Mouse (Mus musculus) right cerebral cortex, adult 18-20 months (tissue): ENCODE measurements around the gene Rabgap1l.

Experiments
- DNase-seq: peaks from one replicate; pipeline ENCODE4 v3.0.0; 2022; ENCODE audit warnings: mixed read lengths

Gene Rabgap1l

DNA sequence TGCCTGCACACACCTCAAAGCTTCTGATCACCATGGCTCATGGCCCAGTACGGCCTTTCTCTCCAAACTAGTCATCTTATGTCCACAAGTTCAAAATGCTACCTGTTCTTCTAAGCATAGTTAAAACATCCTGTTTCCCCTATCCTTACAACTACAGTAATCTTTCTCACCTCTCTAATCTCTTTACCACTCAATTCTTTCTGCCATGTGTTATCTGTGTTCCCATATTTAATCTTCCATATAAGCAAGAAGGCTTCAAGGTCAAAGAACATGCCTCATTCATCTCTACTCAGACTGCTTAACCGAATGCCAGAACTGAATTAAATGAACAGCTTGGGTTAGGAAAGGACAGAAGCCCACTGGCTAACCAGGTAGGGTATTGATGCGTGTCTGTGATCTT lies 5.8 kb downstream of the Rabgap1l start:
- DNase-seq, result no peak

DNA sequence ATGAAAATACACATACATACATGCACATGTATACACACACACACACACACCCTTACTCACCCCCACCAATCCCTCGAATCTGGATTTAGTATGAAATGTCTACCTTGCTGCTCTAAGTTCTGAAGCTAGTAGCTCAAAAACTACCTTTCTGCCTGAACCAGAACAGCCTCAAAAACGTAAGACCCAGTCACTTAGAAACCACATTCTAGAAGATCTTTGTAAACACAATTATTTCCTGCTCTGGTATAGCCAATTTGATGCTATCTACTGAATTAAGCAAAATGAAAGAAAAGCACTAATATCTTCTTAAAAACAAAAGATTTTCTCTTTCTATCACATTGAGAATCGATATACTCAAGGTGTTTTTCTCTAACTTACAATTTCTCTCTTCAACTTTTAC lies 6.4 kb downstream of the Rabgap1l start:
- DNase-seq, result no peak

DNA sequence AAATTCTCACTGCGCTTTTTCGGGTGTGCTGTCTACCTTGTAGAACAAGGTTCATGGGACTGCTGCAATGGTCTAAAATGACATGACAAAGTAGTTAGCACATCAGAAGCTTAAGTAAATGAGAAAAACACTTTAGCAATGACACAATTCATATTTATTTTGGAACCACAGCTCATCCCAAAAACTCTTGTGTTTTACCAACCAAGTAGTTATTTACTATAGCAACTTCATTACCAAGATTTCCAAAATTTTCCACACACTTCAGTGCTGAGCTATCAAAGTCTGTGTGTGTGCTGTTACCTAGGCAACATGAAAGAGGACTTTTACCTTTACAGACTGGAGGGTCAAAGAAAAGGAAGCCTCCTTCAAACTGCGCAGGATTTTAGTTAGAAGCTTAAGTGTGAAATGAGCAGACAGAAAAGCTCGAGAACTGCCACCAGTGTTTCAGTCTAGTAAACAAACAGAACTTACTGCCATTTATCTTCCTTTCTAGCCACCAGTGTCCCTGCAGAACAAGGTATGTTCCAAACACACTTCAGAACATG lies 7.3 kb downstream of the Rabgap1l start:
- DNase-seq, result no peak

DNA sequence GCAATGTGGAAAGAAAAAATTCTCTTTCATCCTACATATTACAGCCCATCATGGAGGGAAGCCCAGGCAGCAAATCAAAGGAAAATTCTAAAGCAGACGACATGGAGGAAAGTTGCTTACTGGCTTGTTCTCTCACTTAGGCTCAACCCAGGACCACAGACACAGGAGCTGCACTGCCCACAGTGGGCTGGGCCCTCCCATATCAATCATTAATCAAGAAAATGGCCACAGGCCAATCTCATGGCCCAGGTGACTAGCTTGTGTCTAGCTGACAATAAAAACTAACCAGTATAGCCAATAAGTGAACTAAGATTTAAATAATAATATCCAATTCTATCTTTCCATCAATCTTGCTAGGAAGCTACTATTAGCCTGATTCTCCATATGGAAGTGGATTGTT lies 8.9 kb downstream of the Rabgap1l start:
- DNase-seq, result no peak

DNA sequence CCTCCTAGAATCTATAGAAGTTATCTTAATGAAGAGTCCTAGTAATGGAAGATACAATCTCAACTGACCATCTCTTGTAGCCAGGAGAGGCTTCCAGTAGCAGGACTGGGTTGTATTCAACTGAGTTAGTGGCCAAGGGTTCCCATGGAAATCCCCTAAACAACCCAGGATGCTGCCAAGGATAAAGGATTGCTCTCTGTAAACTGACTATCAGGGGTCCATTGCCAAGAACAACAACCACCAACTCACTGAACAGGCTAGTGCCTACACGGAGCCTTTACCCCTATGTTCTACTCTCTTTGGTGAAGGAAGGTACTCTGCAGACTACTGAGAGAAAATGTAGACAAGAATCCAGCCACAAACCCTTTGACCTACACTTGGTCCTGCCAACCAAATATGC lies 18.8 kb downstream of the Rabgap1l start:
- DNase-seq, result no peak

DNA sequence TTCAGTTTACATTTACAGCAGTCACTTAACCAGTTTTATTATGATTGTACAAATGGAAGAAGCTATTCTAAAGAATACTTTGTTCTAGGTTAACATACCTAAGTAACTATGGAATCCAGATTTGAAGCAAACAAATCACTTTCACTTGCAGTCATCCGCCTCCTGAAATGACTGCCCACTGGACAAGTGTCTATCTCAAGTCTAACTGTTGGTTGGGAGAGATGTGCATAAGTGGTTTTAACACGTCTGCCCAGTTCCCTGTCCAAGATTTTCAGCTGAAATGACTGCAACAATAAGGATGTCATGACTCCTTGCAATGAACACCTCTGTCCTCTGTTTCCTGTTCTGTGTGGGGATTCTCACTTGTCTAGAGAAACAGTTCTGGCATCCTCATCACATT lies 27.4 kb downstream of the Rabgap1l start:
- no peak for DNase-seq

DNA sequence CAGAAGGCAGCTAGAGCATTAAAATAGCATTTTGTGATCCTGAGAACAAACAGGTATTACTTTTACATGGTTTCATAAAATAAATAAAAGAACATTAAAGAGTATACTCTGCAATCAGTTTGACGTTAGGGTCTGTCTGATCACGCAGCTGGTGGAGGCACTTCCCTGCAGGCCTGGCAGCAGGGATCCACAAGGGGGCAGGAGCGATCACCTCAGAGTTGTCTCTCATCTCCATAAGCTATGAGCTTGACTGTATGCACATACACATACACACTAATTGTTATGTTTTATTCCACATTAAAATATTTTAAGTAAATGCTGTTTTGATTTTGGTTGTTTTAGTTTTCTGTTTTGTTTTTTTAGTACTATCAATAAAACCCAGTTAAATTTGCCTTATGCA lies 34.8 kb downstream of the Rabgap1l start:
- DNase-seq, result peak; percentile 21

DNA sequence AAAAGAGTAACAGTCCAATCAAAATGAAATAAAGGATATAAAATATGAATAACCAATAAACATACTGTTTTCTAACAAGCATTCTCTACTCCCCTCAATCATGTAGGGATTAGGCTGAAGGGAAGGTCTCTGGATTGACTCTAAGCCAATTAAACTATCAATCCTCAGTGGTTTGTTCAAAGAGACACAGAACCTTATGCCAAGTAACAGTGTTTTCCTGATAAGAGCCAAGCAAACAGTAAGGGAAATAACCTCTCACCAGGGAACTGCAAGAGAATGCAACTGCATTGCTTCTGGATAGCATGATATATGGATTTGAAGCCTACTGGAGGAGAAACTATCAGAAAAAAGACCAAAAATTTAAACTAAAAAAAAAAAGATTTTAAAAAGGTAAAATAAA lies 37.7 kb downstream of the Rabgap1l start:
- DNase-seq, result no peak

DNA sequence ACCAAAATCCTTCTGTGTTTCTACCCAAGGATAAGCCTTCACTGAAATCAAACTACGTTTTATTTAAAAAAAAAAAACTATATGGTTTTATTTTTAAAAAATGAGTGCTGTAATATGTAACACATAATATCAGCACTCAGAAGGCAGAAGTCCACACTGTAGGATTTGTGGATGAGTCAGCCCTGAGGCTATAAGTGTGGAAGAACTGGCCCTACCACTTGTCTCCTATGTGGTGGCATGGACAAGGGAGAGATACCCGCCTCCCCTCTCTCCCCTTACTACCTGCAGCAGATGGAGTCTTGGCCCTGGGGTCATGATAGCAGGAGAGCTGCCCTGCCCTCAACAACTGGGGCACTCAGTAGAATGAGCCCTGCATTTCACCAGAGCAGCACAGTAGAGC lies 42.4 kb downstream of the Rabgap1l start:
- no peak for DNase-seq

DNA sequence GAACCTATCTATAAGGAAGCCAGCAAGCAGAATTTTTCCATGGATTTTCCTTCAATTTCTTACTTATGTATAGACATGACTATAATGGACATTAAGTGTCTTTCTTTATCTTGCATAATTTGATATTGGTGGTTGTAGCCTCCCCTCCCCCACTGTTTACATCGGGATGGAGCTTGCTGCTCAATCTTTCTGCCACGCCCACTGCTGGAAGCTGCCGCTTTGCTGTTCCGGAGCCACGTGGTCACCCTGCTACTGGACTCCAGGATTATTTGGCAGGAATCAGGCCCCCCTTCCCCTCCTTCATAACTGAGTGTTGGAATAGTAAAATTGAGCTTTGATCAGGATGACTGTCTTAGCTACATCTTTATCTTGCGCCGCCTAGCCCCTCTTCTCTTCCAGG lies 46.2 kb downstream of the Rabgap1l start:
- no peak for DNase-seq

DNA sequence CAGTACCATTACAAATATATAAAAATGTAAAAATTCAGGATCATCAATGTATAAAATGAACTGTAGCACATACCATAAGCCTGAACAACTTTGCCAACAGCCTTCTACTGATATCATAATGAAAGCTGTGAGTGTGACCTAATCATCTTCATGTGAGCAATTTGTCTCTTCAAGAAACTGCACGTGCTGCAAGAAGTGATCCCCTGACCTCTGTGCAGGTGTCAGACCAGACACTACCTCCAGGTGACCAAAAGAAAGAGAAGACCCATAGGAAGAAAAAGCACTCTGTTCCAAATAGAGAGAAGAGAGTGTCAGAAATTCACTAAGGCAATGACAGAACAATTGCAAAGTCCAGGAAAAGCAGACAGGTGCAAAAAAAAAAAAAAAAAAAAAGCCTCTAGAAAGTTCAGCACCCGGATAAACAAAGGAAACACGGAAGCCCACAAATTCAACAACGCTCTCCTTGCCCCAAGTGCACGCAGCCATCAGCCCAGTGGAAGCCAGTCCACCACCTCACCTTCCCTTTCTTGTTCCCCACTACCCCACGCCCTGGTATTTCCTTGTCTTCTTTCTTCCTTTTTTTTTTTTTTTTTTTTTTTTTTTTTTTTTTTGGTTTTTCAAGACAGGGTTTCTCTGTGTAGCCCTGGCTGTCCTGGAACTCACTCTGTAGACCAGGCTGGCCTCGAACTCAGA lies 47.6 kb downstream of the Rabgap1l start:
- DNase-seq, result no peak

DNA sequence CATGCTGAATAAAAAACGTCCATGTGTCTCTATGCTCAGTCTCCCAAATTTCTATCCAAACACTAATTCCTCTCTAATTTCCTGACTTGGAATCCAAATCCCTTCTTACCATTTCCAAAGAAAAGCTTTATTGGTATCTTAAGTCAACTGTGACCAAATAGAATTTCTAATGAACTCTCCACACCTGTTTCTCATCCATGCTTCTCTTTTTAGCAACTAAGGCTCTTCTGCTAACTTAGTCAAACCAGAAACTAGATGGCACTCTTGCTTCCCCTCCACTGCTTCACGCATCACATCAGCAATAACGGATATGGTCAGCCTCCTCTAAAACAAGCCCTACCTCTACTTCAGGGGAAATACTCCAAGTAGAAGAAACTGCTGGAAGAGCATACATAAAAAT lies 49.0 kb downstream of the Rabgap1l start:
- no peak for DNase-seq

DNA sequence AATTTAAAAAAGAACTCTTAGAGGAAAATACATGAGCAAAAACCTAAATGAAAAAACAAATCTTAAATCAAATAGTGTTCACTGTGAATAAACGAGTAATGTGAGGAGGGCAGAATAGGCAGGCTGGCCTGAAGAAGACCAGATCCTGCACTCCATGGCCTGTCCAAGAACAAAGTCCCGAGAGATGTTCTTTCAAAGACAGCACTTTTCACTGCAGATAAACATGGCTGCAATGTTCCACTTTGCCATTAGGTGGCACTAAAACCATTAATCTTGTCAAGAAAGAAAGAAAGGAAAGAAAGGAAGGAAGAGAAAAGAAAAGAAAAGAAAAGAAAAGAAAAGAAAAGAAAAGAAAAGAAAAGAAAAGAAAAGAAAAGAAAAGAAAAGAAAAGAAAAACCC lies 49.8 kb downstream of the Rabgap1l start:
- peak; percentile 49 for DNase-seq

DNA sequence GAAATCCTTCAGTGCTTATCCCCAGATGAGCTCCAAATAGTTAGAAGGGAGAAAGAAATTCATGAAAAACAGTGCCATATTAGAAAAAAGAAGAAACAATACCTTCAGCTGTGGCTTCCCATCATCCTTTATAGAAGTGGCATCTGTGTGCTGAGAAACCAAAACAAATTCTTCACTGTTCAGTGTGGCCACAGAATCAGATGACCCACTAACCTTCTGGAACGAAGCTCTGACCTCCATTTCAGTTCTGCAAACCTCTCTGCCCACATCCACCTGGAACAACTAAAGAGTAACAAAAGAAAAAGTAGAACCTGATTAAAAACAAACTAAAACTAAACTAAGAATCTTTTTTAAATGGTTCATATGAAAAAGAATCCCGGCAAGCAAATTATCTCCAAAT lies 52.4 kb downstream of the Rabgap1l start:
- no peak for DNase-seq

DNA sequence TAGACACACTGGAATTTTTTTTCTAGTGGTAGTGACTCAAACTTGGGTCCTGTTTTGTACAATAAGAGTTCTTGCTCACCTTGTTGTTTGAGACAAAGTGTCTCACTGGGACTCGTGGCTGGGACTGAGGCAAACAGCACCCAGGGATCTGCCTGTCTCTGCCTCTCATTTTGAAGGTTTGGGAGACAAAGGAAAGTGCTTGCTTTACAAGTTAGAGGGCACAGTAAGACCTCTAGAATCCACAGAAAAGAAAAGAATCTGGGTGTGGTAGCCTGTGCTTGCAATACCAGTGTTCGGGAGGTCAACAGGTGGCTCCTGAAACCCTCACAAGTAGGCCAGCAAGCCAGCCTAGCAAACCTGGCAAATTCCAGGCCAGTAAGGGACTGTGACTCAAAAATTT lies 58.3 kb downstream of the Rabgap1l start:
- no peak for DNase-seq

DNA sequence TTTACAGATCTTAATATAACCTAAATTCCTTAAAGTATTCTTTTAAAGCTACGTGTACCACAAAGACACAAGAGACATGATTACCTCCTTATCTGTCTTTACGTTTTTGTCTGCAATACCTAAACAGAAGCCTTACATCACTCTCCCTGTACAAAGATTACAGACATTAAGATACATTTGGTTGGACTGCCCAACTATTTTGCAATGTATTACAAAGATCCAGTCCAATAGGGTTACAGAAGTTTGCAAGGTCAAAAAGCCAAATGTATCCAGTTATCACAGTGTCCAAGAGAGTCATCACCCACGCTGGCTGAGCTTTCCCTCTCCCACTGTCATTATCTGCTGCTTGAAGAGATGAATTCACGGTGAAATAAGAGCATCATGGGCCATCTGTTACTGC lies 63.1 kb downstream of the Rabgap1l start:
- DNase-seq, result no peak

DNA sequence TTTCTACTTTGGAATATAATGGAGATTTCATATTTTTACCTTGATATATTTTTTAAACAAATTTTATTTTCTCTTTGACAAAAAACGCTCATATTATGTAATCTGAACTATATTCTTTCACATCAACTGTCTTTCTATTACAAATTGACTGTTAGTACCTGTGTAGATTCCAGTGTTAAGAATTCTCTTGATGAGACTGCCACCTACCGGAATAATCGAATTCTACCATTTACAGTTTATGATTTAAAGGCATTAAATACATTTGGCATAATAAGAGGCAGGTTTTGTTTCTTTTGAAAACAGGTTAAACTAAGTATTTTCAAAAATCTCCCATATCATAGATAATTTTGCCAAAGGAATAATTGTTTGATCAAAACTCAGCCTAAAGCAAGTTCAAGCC lies 75.3 kb downstream of the Rabgap1l start:
- DNase-seq, result peak; percentile 20

DNA sequence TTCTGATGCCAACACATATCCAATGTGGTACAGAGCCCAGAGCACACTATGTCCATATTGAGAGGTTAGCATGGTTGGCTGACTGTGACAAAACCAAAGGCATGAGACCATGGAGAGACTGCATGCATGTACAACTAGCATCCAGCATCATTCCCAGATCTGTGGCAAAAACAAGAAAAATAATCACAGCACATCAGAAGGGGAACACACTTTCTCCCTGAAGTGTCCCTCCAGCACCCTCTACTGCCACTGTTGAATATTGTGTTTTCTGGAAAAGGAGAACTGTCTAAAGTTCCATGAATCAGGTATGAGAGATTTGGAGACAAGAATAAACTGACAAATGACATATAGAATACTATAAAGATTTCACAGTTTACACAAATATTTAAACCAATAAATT lies 78.3 kb downstream of the Rabgap1l start:
- DNase-seq, result peak; percentile 29

DNA sequence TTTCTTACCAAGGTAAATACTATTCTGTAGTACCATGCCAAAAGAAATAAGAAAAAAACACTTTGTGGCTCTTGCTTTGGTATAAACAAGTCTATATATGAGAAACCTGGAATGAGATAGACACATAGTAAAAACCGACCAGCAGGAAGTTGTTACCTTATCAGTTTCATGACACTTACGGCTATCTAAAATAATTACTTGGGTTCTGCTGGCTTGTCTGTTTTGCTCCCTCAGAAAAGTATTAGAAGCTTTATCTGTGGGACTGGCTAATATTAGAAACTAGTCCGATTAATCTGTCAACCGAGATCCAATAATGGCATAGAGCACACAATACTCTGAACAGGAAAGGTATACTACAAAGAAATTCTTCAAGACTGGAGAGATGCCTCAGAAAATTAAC lies 79.1 kb downstream of the Rabgap1l start:
- no peak for DNase-seq

DNA sequence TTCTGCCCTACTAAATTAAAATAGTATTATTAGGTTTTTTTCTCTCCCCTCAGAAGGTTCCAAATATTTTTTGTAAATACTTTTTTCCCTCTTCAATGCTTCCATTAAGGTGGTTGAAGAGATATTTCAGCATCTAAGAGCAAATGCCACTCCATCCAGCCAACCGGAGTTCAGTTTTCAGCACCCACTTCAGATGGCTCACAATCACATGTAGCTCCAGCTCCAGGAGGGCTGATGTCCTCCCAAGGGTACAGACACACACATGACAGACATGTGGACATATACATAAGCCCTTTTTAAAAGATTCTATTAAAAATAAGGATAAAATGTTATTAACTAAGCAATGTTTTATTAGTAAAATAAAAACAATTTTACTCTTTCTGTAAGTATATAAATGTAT lies 79.6 kb downstream of the Rabgap1l start:
- DNase-seq, result no peak

DNA sequence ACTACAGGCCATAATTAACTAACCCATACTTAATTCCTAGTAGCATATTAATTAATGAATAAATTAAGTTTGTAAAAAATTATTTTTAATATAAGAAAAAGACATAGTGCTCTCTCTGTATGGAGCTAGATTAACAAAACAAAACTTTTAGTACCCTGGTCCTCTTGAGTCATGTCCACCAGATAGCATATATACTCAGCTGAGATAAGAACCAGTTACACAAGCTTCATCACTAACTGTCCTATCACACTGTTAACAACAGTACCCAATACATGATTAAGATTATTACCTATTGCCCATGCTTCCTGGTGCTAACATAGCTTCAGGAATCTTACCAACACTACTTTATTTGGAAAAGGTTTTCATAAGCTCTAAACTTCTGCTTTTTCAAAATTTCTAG lies 82.5 kb downstream of the Rabgap1l start:
- no peak for DNase-seq

DNA sequence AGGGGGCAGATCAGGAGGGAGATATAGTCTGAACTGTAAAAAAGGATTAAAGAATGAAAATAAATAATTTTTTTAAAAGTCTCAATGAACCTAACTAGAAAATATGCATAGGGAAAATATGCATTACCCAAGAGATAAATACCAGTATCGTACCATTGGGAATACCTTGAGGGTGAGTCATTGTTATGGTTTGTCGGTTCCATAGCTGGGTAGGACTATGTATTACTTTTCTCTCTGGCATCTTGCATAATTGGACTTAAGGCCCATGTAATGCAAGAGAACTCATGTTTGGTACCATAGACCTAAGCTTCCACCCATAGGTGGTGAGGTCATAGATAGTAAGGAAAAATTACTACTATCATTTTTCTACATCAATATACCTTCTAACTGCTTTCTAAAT lies 88.4 kb downstream of the Rabgap1l start:
- no peak for DNase-seq

DNA sequence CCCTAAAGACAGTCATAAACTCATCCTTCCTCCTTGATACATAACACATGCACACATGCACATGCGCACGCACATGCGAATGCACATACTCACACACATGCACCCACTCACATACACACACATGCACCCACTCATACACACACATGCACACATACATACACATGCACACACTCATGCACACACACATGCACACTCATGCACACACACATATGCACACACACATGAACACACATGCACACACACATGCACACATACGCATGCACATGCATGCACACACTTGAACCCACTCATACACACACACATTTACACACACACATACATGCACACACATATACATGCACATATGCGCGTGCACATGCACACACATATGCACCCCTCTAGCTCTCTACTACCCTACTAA lies 89.2 kb downstream of the Rabgap1l start:
- DNase-seq, result no peak

DNA sequence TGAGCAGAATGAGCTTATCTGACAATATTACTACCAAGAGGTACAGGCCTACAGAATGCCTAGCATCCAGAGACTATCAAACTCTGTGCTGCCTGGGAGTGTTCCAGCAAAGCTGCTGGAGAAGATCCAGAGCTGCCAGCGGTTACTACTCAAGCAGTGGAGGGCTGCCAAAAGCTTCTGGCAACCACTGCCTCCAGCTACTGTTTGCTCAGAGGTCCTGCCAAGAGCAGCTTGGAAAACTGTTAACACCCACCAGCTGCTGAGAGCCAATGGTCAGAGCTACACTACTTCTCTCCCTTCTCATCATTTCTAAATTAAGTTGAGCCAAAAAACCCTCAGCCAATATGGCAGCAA lies 99.9 kb downstream of the Rabgap1l start:
- DNase-seq, result peak; percentile 95
